Mouse (Mus musculus) cerebellum, adult 2 months (tissue): ENCODE data around the gene Cox7b. TPM values are rescaled to one million over a fixed set of nuclear protein-coding genes. Genes with fewer than 3 reads are reported as not detected.

Experiments
- DNase-seq, 2 experiments: peaks; one replicate each; pipeline ENCODE4 v3.0.0; 2021
- H3K27ac ChIP-seq: fragments of 200-500 bp; 2 replicates; pipeline ENCODE4 v1.5.1; 2012; ENCODE audit warnings: low read length, control low read depth, inconsistent platforms; ENCODE audit not compliant: insufficient read depth
- H3K27me3 ChIP-seq: fragments of 200-500 bp; 2 replicates; pipeline ENCODE4 v1.6.1; 2012; ENCODE audit warnings: inconsistent platforms, mild to moderate bottlenecking, low read length, moderate library complexity; ENCODE audit not compliant: control insufficient read depth, insufficient read depth
- H3K4me1 ChIP-seq: fragments of 200-500 bp; 2 replicates; pipeline ENCODE4 v1.6.1; 2011; ENCODE audit warnings: low read length; ENCODE audit not compliant: control insufficient read depth, insufficient read depth
- H3K4me3 ChIP-seq: fragments of 200-500 bp; replicated peaks from 2 replicates; pipeline ENCODE3; 2011; ENCODE audit warnings: mild to moderate bottlenecking, low read depth, low read length, control low read depth; ENCODE audit not compliant: insufficient read depth
- CTCF ChIP-seq: fragments of 200-500 bp; IDR thresholded peaks from 2 replicates; pipeline ENCODE4 v1.5.1; 2011; ENCODE audit warnings: low read depth, mild to moderate bottlenecking, control low read depth, low read length, moderate library complexity, borderline replicate concordance; ENCODE audit not compliant: insufficient read depth
- POLR2A ChIP-seq: fragments of 200-500 bp; IDR thresholded peaks from 2 replicates; pipeline ENCODE4 v1.6.1; 2011; ENCODE audit warnings: low read length, control low read depth, borderline replicate concordance; ENCODE audit not compliant: insufficient read depth
- WGBS: fragments of 180-500 bp; shearing (Covaris S2); methylation state at CpG from one replicate; pipeline ENCODE4 v1.1.7; 2018; 5-methylcytosine and 5-hydroxymethylcytosine counted together
- polyA plus RNA-seq: library from polyadenylated mRNA; depleted of rRNA; stranded (reverse); fragments of >200 nt; gene quantifications from 2 replicates; pipeline ENCODE4 v1.2.3, GENCODE M21; 2012; rRNA removed

Gene Cox7b
- polyA plus RNA-seq, 1 experiment = 473 TPM

DNA sequence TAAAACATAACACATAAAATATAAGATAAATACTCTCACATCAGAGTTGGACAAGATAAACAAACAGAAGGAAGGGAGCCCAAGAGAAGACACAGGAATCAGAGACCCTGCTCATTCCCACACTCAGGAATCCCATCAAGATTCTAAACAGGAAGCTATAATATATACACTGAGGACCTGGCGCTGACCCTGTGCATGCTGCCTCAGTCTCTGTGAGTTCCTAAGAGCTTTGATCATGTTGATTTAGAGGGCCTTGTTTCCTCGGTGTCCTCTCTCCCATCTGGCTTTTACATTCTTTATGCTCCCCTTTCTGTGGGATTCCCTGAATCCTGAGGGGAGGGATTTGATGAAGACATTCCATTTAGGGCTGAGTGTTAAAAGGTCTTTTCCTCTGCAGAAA, 30.0 kb downstream of the Cox7b start:
- TF ChIP-seq POLR2A = no peak
- no peak for TF ChIP-seq CTCF
- Histone ChIP-seq H3K4me1 (no peaks in the 10 kb centered on the region), H3K27ac (no peak overlapping the region), H3K4me3 (no peak overlapping the region), H3K27me3 (no peaks in the 10 kb centered on the region)
- DNase-seq = no peak
- 62% methylated on average over 2 of the region's 2 CpGs for WGBS

DNA sequence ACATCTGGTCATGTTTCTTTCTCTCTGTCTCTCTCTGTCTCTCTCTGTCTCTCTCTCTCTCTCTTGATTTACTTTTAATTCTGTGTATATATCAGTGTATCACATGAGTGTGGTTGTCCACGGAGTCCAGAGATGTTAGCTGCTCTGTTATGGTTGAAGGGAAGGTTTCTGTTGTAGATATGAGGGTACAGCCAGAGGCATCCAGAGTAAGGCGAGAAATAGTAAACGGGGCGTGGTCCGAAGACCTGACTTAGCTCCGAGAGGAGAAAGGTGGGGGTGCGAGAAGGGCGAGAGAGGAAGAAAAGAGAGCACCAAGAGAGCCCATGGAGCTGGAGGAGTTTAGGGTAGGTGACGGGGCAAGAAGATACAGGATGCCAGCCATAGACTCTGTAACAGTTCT, 30.4 kb downstream of the Cox7b start:
- 90% methylated on average over 9 of the region's 9 CpGs for WGBS
- TF ChIP-seq POLR2A (no peak), CTCF (no peak)
- no peaks in the 10 kb centered on the region for H3K27me3 ChIP-seq
- no peak overlapping the region for H3K4me3 ChIP-seq
- no peak for DNase-seq
- no peak overlapping the region for H3K27ac ChIP-seq
- no peaks in the 10 kb centered on the region for H3K4me1 ChIP-seq

DNA sequence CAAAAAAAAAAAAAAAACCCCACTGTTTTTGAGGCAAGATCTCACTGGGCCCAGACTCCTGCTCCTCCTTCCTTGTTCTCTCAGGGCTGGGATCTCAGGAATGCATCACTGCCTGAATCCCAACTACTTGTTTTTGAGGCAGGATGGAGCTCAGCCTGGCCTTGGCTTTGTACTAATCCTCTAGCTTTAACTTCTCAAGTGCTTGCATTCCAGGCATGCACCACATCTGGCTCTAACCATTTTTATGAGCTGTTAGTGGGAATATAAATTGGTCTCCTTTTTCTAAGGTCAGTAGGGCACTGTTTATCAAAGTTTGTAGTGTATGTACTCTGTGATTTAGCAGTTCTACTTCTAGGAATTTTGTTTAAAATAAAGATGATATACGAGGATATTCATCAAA, 32.7 kb downstream of the Cox7b start:
- Histone ChIP-seq H3K27me3 (no peaks in the 10 kb centered on the region), H3K4me1 (no peaks in the 10 kb centered on the region), H3K27ac (no peak overlapping the region), H3K4me3 (no peak overlapping the region)
- WGBS = 92% methylated on average over 1 of the region's 1 CpGs
- TF ChIP-seq CTCF = no peak
- no peak for TF ChIP-seq POLR2A
- DNase-seq = no peak

Other genes starting within 250 kb of the Cox7b start
- gene Atrx, start 86.3 kb upstream of the Cox7b start, polyA plus RNA-seq = 63.6 and 70.3 TPM in 2 replicates
- gene Magt1, start 3.8 kb upstream of the Cox7b start, polyA plus RNA-seq = 9.0 and 10.2 TPM in 2 replicates
- 2.7 and 3.3 TPM in 2 replicates for gene Atp7a, start 11.6 kb downstream of the Cox7b start, polyA plus RNA-seq
- gene Tlr13, start 127.5 kb downstream of the Cox7b start, polyA plus RNA-seq = 0.41 and 0.49 TPM in 2 replicates
- gene Pgk1, start 171.4 kb downstream of the Cox7b start, polyA plus RNA-seq = 508 and 511 TPM in 2 replicates
- gene Taf9b, start 205.5 kb downstream of the Cox7b start, polyA plus RNA-seq = 24.5 and 25.0 TPM in 2 replicates
- gene Fnd3c2, start 239.7 kb downstream of the Cox7b start, polyA plus RNA-seq = not detected in 2 replicates